Mouse (Mus musculus): Measurements from ENCODE around the gene Gm28729. TPM values are rescaled to one million over a fixed set of nuclear protein-coding genes. Genes with fewer than 3 reads are reported as not detected.
"Not testable (repeated sequence)": the region's sequence is repeated elsewhere in the genome, so short reads cannot be mapped to it uniquely, and the experiment has no call there.

The Gm28729 gene
- polyA plus RNA-seq, 1 experiment from 2014 or later = 0.48 TPM

DNA sequence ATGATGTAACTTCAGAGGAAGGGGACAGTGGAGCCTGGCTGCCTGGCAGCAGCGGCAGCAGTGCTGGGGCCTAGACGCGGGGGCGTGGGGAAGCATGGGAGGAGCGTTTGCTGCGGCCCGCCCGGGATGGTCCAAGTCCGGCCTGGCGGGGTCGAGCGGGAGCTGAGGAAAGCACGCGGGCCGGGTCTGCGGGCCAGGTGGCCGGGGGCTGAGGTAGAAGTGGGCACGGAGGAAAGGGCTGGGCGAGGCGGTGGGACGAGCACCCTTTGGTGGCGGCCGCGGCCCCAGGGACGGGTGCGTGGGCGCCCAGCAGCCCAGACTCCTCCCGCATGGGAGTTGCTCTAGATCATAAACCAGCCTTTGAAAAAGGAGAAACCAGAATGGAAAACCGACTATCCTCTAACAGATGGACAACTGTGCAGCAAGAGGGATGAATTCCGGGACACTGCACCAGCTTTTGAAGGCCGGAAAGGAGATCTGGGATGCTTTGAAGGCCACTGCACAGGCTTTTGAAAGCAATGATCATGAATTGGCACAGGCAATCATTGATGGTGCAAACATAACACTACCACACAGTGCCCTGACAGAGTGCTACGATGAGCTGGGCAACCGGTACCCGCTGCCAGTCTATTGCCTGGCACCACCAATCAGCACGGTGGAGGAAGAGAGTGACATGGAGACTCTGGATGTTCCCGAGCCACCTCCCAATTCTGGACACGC lies 12.0 kb upstream of the Gm28729 start:
- H3K36me3 ChIP-seq = peaks cover 10% of the 10 kb centered on the region
- peak overlapping the region; percentile 59 for H3K4me2 ChIP-seq
- H3K27ac ChIP-seq (replicated peaks) = peak overlapping the region; percentile 62
- WGBS = 34% methylated on average over 37 of the region's 37 CpGs
- peak overlapping the region; percentile 32 for H3K4me3 ChIP-seq
- no peaks in the 10 kb centered on the region for H3K9me3 ChIP-seq
- H3K4me1 ChIP-seq (replicated peaks) = 0 out of 2 replicates have a peak, but pooled peaks cover 7% of the 10 kb centered on the region
- H3K27me3 ChIP-seq = no peaks in the 10 kb centered on the region
- peak; percentile 75 for ATAC-seq (ENCODE audit: low FRiP score, low read depth)
- peak overlapping the region; percentile 41 for H3K9ac ChIP-seq

DNA sequence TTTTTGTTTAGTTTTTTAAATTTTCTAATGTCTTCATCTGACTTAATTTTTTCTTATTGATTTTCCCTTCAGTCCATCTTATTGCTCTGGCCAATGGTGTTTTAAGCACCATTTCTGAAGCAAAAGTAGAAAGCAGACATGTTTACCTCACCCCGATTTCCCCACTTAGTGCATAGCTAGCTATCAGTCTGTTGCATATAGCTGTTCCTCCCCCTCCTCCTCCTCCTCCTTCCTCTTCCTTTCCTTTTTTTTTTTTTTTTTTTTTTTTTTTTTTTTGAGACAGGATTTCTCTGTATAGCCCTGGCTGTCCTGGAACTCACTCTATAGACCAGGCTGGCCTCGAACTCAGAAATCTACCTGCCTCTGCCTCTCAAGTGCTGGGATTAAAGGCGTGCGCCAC lies 11.0 kb upstream of the Gm28729 start:
- WGBS = 93% methylated on average over 4 of the region's 4 CpGs
- H3K9ac ChIP-seq; H3K4me1 ChIP-seq (replicated peaks); H3K27ac ChIP-seq (replicated peaks); H3K4me3 ChIP-seq; ATAC-seq (ENCODE audit: low FRiP score, low read depth); H3K4me2 ChIP-seq; H3K27me3 ChIP-seq; H3K9me3 ChIP-seq; H3K36me3 ChIP-seq: not testable (repeated sequence)

DNA sequence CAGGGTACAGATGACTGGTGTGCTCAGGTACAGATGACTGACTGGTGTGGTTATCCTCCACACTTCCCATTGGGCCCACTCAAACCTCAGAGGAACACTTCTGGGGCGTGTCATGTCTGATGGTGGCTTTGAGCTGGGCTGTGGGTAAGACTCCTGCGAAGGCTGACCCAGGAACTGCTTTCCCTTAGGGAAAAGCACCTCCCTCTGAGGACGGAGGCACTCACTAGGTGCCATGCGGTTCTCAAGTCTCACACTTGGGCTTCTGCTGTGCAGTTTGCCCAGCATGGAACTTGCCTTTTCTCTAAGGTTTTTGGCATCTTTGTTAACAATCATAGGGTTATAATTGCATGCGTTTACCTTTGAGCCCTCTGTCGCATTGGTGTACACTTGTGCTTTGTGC lies 10.4 kb upstream of the Gm28729 start:
- no peaks in the 10 kb centered on the region for H3K36me3 ChIP-seq
- H3K9ac ChIP-seq = no peak overlapping the region
- WGBS = 86% methylated on average over 6 of the region's 6 CpGs
- no peak overlapping the region for H3K4me3 ChIP-seq
- no peak overlapping the region for H3K4me2 ChIP-seq
- no peaks in the 10 kb centered on the region for H3K9me3 ChIP-seq
- 0 out of 2 replicates have a peak, but pooled peaks cover 7% of the 10 kb centered on the region for H3K4me1 ChIP-seq (replicated peaks)
- H3K27ac ChIP-seq (replicated peaks) = no peak overlapping the region
- no peak for ATAC-seq (ENCODE audit: low FRiP score, low read depth)
- H3K27me3 ChIP-seq = no peaks in the 10 kb centered on the region

DNA sequence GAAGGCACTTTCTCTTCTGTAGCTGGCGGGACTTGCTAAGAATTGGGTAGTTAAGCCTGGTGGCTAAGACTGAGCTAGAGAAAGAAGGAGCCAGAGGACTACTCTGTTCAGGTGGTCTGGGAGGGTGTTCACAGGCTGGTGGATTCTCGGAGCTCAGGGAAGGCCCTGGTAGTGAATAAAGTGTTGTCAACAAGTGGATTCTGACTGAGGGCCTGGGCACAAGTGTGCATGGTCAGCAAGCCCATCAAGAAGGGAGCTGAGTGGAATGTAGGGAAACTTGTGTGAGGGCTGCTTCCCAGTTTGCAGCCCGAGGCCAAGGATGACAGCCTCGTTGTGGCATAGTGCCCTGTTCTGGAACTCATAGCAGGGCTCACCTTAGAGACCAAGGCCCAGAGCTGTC lies 9.2 kb upstream of the Gm28729 start:
- WGBS = 90% methylated on average over 4 of the region's 4 CpGs
- Histone ChIP-seq H3K36me3 (no peaks in the 10 kb centered on the region), H3K4me3 (no peak overlapping the region), H3K4me1 (replicated peaks) (0 out of 2 replicates have a peak, but pooled peaks cover 7% of the 10 kb centered on the region), H3K9ac (no peak overlapping the region), H3K9me3 (no peaks in the 10 kb centered on the region), H3K27me3 (no peaks in the 10 kb centered on the region), H3K27ac (replicated peaks) (no peak overlapping the region), H3K4me2 (no peak overlapping the region)
- ATAC-seq (ENCODE audit: low FRiP score, low read depth) = no peak

DNA sequence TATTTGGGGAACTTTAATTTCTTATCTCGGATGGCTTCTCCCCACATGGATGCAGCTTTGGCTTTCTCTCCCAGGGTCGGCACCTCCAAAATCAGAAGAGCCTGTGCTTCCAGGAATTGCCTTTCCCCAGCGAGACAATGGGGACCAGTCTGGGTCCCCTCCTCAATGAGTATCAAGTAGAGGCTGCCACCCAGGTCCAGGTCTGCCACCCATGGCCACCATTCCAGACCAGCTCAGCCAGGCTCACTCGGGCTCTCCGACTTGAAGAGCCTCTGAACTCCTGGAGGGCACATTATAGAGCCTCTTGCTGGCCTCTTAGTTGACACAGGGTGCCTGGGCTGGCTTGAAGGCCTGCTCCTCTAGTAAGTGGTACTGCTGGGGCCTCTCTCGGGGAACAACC lies 8.4 kb upstream of the Gm28729 start:
- Histone ChIP-seq H3K36me3 (no peaks in the 10 kb centered on the region), H3K4me1 (replicated peaks) (0 out of 2 replicates have a peak, but pooled peaks cover 7% of the 10 kb centered on the region), H3K27ac (replicated peaks) (no peak overlapping the region), H3K4me2 (no peak overlapping the region), H3K9me3 (no peaks in the 10 kb centered on the region), H3K4me3 (no peak overlapping the region), H3K9ac (no peak overlapping the region), H3K27me3 (no peaks in the 10 kb centered on the region)
- 75% methylated on average over 6 of the region's 6 CpGs for whole genome bisulfite sequencing
- ATAC-seq (ENCODE audit: low FRiP score, low read depth) = no peak

DNA sequence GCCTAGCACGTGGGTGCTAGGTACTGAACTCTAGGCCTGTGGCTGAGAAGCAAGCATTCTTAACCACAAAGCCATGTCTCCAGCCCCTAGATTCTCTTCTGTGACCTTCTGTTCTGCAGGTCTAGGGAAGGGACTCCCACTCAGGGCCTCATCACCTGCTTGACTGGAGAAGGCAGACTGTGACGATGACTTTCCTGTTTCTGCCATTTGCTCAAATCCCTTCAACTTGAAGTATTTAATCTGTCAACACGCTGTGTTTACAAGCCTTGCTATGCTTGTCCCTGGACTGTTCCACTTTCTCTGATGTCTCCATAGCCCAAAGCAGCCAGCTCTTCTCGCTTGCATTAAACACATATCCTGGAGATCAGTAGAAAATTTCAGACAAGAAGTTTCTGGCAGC lies 7.5 kb upstream of the Gm28729 start:
- ATAC-seq (ENCODE audit: low FRiP score, low read depth) = no peak
- 87% methylated on average over 4 of the region's 4 CpGs for WGBS

DNA sequence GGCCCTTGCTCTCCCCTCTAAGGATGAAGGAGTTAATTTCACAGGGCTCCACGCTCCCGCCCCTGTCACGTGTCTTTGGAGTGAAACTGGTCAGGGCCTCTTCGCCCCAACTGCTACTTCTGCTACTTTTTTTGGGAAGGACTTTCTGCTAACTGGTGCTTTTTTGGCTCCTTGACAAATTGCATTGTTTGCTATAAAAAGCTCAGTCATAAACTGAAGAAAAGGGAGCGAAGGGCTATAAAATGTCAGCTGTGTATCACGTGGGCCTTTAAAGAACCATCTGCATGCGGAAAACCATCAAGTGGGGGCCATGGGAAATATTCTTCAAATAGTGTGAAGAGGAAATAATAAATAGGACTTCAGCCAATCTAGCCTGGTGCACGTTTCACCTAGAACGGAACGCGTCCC lies 5.6 kb upstream of the Gm28729 start:
- Histone ChIP-seq H3K9ac (no peak overlapping the region), H3K27me3 (no peaks in the 10 kb centered on the region), H3K36me3 (no peaks in the 10 kb centered on the region), H3K4me2 (peak overlapping the region; percentile 12; the same call in 1 of the 2 replicates), H3K9me3 (no peaks in the 10 kb centered on the region), H3K4me3 (no peak overlapping the region), H3K27ac (replicated peaks) (no peak overlapping the region), H3K4me1 (replicated peaks) (no peaks in the 10 kb centered on the region)
- 45% methylated on average over 11 of the region's 11 CpGs for WGBS
- ATAC-seq (ENCODE audit: low FRiP score, low read depth) = no peak

More for the DNA sequence above, 7.5 kb upstream of the Gm28729 start:
- Histone ChIP-seq H3K36me3 (no peaks in the 10 kb centered on the region), H3K9ac (no peak overlapping the region), H3K4me2 (no peak overlapping the region), H3K27me3 (no peaks in the 10 kb centered on the region), H3K4me3 (no peak overlapping the region), H3K9me3 (no peaks in the 10 kb centered on the region), H3K4me1 (replicated peaks) (0 out of 2 replicates have a peak, but pooled peaks cover 7% of the 10 kb centered on the region), H3K27ac (replicated peaks) (no peak overlapping the region)

DNA sequence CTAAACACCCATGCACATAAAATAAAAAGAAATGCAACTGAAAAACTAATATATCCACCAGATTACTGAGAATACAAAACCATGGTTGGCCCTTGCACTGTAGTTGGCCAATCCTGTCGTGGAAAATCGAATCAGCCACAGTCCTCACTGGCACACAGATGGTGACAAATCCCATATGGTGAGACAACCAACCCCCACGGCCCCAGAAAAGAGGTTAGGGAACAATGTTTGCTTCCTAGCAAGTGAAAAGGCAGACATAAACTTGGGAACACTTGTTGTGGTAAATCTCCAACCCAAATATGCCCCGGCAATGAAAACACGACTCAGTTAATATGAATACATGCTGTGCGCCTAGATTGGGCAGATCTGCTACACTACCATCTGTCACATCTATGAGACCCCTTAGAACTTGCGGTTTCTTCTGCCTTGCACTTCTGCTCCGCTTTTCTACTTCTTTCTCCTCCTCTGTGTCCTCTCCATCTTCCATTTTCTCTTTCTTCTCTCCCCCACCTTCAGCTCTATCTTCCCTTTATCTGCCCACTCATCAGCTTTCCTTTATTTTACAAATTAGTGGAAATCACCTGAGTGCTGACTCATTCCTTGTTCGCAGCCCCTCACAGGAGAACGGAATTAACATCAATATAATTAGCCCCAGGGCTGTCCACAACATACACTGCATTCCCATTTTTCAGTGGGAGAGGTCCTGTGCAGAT lies 5.1 kb upstream of the Gm28729 start:
- Histone ChIP-seq H3K4me1 (replicated peaks) (peaks cover 4% of the 10 kb centered on the region; the same call in 1 of the 2 replicates), H3K36me3 (no peaks in the 10 kb centered on the region), H3K9me3 (no peaks in the 10 kb centered on the region), H3K27me3 (no peaks in the 10 kb centered on the region), H3K27ac (replicated peaks) (no peak overlapping the region), H3K9ac (no peak overlapping the region), H3K4me3 (no peak overlapping the region), H3K4me2 (peak overlapping the region; percentile 12; the same call in 1 of the 2 replicates)
- ATAC-seq (ENCODE audit: low FRiP score, low read depth) = no peak
- 54% methylated on average over 10 of the region's 10 CpGs for WGBS

DNA sequence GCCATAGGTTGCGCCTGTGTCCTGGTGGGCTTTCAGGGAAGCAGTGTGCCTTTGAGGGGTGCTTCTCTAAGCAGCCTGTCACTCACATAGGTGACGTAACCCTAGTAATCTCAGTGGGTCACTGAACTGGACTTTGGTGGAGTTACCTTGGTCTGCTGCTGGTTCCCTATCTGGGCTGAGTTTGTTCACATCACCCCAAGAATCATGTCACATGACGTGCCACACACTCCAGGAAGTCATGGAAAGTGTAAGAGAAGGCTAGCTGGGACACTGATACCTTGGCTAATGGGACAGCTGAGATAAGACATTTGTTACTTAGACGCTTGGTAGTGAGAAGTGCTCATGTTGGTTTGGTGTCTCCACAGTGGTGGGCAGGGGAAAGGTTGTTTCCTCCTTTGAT lies 947 bp upstream of the Gm28729 start:
- no peak for ATAC-seq (ENCODE audit: low FRiP score, low read depth)
- Histone ChIP-seq H3K27ac (replicated peaks) (no peak overlapping the region), H3K4me3 (no peak overlapping the region), H3K4me2 (no peak overlapping the region), H3K9me3 (no peaks in the 10 kb centered on the region), H3K27me3 (no peaks in the 10 kb centered on the region), H3K9ac (no peak overlapping the region), H3K36me3 (no peaks in the 10 kb centered on the region), H3K4me1 (replicated peaks) (peaks cover 4% of the 10 kb centered on the region; the same call in 1 of the 2 replicates)
- 91% methylated on average over 4 of the region's 4 CpGs for WGBS

DNA sequence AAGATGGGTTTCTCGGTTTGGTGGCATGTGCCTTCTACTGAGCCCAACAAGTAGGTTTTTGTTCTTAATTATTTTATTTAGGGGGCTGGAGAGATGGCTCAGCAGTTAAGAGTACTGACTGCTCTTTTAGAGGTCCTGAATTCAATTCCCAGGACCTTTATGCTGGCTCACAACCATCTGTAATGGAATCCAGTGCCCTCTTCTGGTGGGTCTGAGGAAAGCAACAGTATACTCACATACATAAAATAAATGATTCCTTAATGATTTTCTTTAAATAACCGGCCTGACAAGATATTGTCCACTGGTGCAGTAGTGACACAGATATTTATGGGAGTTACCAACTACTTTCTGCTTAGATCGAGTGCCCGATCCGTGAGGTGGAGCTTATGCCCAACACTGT lies 1.9 kb downstream of the Gm28729 start:
- peaks cover 4% of the 10 kb centered on the region; the same call in 1 of the 2 replicates for H3K4me1 ChIP-seq (replicated peaks)
- no peak overlapping the region for H3K9ac ChIP-seq
- no peaks in the 10 kb centered on the region for H3K27me3 ChIP-seq
- ATAC-seq (ENCODE audit: low FRiP score, low read depth) = no peak
- no peaks in the 10 kb centered on the region for H3K9me3 ChIP-seq
- no peak overlapping the region for H3K4me2 ChIP-seq
- H3K4me3 ChIP-seq = no peak overlapping the region
- 91% methylated on average over 5 of the region's 5 CpGs for WGBS
- no peak overlapping the region for H3K27ac ChIP-seq (replicated peaks)
- H3K36me3 ChIP-seq = no peaks in the 10 kb centered on the region

DNA sequence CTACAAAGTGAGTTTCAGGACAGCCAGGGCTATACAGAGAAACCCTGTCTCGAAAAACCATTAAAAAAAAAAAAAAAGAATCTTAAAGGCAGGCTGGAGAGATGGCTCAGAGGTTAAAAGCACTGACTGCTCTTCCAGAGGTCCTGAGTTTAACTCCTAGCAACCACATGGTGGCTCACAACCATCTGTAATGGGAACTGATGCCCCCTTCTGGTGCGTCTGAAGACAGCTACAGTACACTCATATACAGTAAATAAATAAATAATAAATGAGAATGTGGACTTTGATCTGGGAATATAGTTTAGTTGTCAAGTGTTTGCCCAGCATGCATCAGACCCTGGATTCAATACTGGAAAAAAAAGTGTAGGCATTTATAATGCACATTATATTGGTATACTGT lies 3.5 kb downstream of the Gm28729 start:
- not testable (repeated sequence) for H3K27me3 ChIP-seq; H3K36me3 ChIP-seq; H3K9me3 ChIP-seq; H3K4me1 ChIP-seq (replicated peaks); H3K4me2 ChIP-seq; H3K9ac ChIP-seq; ATAC-seq (ENCODE audit: low FRiP score, low read depth); H3K27ac ChIP-seq (replicated peaks); H3K4me3 ChIP-seq
- 83% methylated on average over 2 of the region's 2 CpGs for WGBS

DNA sequence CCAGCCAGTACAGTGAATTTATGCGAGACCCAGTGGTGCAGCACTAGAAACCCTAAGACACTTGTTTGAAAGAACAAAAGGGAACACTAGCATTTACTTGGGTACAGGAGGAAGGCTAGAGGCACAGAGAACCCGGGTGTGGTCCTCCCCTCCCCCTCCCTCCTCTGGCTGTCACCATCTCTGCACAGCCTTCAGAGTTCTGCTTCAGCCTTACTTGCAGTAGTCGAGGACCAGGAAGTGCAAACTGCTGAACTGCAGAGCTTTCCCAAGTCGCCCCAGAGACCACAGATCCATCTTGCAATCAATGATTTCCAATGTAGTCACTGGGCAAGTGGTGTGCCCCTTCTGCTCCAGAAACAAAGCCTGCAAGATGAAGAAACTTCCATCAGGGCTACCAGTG lies 7.6 kb downstream of the Gm28729 start:
- Histone ChIP-seq H3K4me1 (replicated peaks) (no peaks in the 10 kb centered on the region), H3K27me3 (no peaks in the 10 kb centered on the region), H3K4me3 (no peak overlapping the region), H3K9ac (no peak overlapping the region), H3K9me3 (no peaks in the 10 kb centered on the region), H3K27ac (replicated peaks) (no peak overlapping the region), H3K36me3 (no peaks in the 10 kb centered on the region), H3K4me2 (no peak overlapping the region)
- 42% methylated on average over 4 of the region's 4 CpGs for WGBS
- ATAC-seq (ENCODE audit: low FRiP score, low read depth) = no peak
